Mouse (Mus musculus) monocyte, adult 59 days (primary cell): Measurements from ENCODE around the gene Togaram2. TPM values are rescaled to one million over a fixed set of nuclear protein-coding genes. Genes with fewer than 3 reads are reported as not detected.

Experiments
- total RNA-seq, 2 experiments: library from RNA; stranded (reverse); gene quantifications; one replicate each; pipeline ENCODE4 v1.2.4; 2023

Gene Togaram2
- not detected for total RNA-seq

DNA sequence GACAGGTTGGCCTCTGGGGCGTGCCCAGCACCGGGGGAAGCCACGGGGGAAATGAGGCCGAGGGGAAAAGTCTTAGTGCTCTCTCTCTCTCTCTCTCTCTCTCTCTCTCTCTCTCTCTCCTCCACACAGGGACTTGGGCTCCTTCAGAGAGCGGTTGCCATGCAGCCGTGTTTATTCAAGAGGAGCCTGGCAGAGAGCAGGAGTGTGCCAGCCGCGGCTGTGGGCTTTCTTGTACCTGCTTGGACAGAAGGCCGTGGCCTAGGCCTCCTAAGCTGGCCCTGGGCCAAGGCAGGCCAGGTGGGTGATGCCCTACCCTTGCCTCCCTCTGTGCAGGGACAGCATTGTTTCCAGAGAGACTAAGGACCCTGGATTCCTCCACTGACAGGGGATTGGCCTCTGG, at the start of gene Togaram2:
TSS of gene Togaram2 (plus strand) at position 170 of the 400 bp plus-strand sequence.

GRCm38 (mm10) chr17:71752831-71753230, 79.8 kb downstream of the Togaram2 start, which contains the start of gene Pcare:
Pcare (minus strand) TSS chr17:71752894.

DNA sequence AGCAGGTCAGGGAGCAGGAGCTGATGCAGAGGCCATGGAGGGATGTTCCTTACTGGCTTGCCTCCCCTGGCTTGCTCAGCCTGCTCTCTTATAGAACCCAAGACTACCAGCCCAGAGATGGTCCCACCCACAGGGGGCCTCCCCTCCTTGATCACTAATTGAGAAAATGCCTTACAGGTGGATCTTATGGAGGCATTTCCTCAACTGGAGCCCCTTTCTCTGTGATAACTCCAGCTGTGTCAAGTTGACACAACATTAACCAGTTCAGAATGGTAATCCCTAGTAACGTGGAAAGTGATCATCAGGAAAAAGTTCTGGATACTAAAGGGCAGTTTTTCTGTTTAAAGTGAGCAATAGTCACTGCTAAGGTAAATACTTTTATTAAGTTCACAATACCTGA, 95.1 kb downstream of the Togaram2 start, which contains the start of gene Clip4:
TSS of gene Clip4 (plus strand) at position 301 of the 400 bp plus-strand sequence.

Other genes with a start within 250 kb of the Togaram2 start
- 10 to 100 TPM; 24.2 to 24.9 TPM for gene Gm4707, start 213.3 kb upstream of the Togaram2 start, total RNA-seq
- gene Smchd1, start 197.9 kb upstream of the Togaram2 start, total RNA-seq = 100 to 1,000 TPM; 123 TPM
- 1 to 10 TPM; 2.6 to 4.8 TPM for gene Ndc80, start 146.4 kb upstream of the Togaram2 start, total RNA-seq
- not detected for gene Spdya, start 121.2 kb upstream of the Togaram2 start, total RNA-seq
- gene Wdr43, start 57.4 kb upstream of the Togaram2 start, total RNA-seq = 10 to 100 TPM; 55.1 to 57.8 TPM
- gene Pcare, start 79.6 kb downstream of the Togaram2 start, total RNA-seq = not detected
- not detected for gene Clip4, start 95.2 kb downstream of the Togaram2 start, total RNA-seq